Mouse (Mus musculus): ENCODE data around the gene Stxbp5.

- TF ChIP-seq POLR2A (IDR thresholded peaks at IDR 0.05; ENCODE audit: low read depth, low read length) (no peak), CTCF (IDR thresholded peaks at IDR 0.05; ENCODE audit: extremely low read depth, insufficient read depth, insufficient read length, insufficient replicate concordance) (no peak)
Observed at GRCm38 (mm10) chr10:9813926-9814325, 87.0 kb downstream of the Stxbp5 start.

Data from spleen, adult 2 months (tissue).